Mouse (Mus musculus): ENCODE measurements around the gene Ccl5.

GRCm38 (mm10) chr11:83534143-83534542, 3.8 kb upstream of the Ccl5 start:
- TF ChIP-seq CTCF (IDR thresholded peaks at IDR 0.05; ENCODE audit: borderline replicate concordance, insufficient read depth, low read depth, low read length) (no peak), POLR2A (IDR thresholded peaks at IDR 0.05; ENCODE audit: borderline replicate concordance, insufficient read depth, low read length) (no peak)

Measured in cerebellum, adult 2 months (tissue).